In genomic region chr6:68445782-68446181, GRCm38 (mm10) we compare ENCODE assay signal across 28 mouse cellular contexts.
DNase-seq lines count a peak whose midpoint lies in the region; ATAC-seq and TF ChIP-seq lines count a peak whose summit lies in the region.
"Had no signal": no experiment of that assay in that cellular context is flagged by ENCODE, and none has a peak within 500 bp of the region (broad histone marks: within the 10 kb centered on the region; RNA-seq: fewer than 3 reads in every experiment).

No protein-coding gene starts in this region.

- no peak overlapping the region for H3K27ac ChIP-seq in layer of hippocampus, adult 2 months
- H3K27ac ChIP-seq: embryonic facial prominence, embryonic 10.5 days; embryonic facial prominence, embryonic 13.5 days; forebrain, embryonic 12.5 days; forebrain, embryonic 15.5 days; heart, embryonic 15.5 days; hindbrain, embryonic 10.5 days; hindbrain, embryonic 13.5 days had no signal

- DNase-seq in CD4-positive, CD25-positive, alpha-beta regulatory T cell, adult 2 months (ENCODE audit: low read depth, low spot score), result peak; percentile 1
- no peak for DNase-seq in layer of hippocampus, adult 2 months (ENCODE audit: low spot score in 2 of 2)
- DNase-seq in layer of hippocampus, postnatal 14 days (ENCODE audit: low spot score in 2 of 2), result no peak
- peak; percentile 2 for DNase-seq in brain, adult 2 months (ENCODE audit: low read depth, low spot score)
- no peak for DNase-seq in cerebellum, postnatal 36 days
- DNase-seq: adrenal gland, postnatal 10 days; adrenal gland, postnatal 36 days; B cell, adult 2 months; cerebellum, adult 11 months; cerebellum, adult 2 months; cerebellum, adult 9-11 months; cerebellum, postnatal 25 days; embryo, embryonic 11 days; gastrocnemius, postnatal 25 days; heart, adult 18-20 months; heart, postnatal 10 days; heart, postnatal 36 days had no signal

- H3K4me3 ChIP-seq in layer of hippocampus, adult 2 months, result no peak overlapping the region
- H3K4me3 ChIP-seq: embryonic facial prominence, embryonic 10.5 days; embryonic facial prominence, embryonic 13.5 days; erythroblast, embryonic 14.5 days; forebrain, embryonic 12.5 days; forebrain, embryonic 15.5 days; heart, embryonic 12.5 days; heart, embryonic 15.5 days; hindbrain, embryonic 10.5 days; hindbrain, embryonic 13.5 days had no signal

- ATAC-seq in CD4-positive, CD25-positive, alpha-beta regulatory T cell, adult 4 months, result no peak
- ATAC-seq: forebrain, embryonic 15.5 days; Patski had no signal

- TF ChIP-seq CTCF in layer of hippocampus, adult 2 months (conservative IDR thresholded peaks at IDR 0.05), result 0 out of 2 replicates have a peak, but pooled peaks have one; percentile 3

Comparison
In these comparisons a context has a peak if more than half of its experiments do, and no peak if none do; other contexts are left out.
1. DNase-seq: peak in CD4-positive, CD25-positive, alpha-beta regulatory T cell, adult 2 months (single experiment) and brain, adult 2 months (single experiment); none in layer of hippocampus, adult 2 months (0 of 2), layer of hippocampus, postnatal 14 days (0 of 2) and cerebellum, postnatal 36 days (0 of 2).